Mouse (Mus musculus): ENCODE measurements around the gene Kmt5c.
"Not testable (repeated sequence)": the region's sequence is repeated elsewhere in the genome, so short reads cannot be mapped to it uniquely, and the experiment has no call there.

The Kmt5c gene

DNA sequence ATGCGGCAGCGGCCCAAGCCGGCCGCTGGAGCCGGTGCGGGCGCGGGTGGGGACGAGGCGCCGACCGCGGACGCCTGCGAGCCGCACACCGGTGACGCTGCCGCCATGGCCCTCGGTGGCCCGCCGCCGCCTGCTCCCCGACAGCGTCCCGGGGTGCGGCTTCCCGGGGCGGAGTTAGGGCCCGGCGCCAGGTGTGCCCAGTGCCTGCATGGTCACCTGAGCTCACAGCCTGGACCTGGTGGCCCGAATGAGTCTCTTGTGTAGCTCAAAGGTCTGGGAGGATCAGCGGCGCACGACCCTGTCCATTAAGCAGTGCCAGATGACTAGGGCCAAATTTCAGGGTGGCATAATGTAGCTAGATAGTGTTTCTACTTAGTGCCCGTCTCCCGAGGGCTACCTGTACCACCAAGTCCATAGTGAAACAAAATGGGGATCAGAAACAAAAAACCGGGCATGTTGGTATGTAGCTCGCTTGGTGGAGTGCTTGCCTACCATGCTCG, 49.6 kb downstream of the Kmt5c start, which contains the start of gene Tmem238:
Tmem238 (minus strand) TSS at position 221 of the 500 bp plus-strand sequence.
- DNase-seq (ENCODE audit: low spot score) = no peak

GRCm38 (mm10) chr7:4792278-4793212, 52.6 kb downstream of the Kmt5c start, which contains the start of gene Rpl28:
Rpl28 (plus strand) TSS chr7:4792874.
- DNase-seq (ENCODE audit: low spot score) = peak; percentile 94

DNA sequence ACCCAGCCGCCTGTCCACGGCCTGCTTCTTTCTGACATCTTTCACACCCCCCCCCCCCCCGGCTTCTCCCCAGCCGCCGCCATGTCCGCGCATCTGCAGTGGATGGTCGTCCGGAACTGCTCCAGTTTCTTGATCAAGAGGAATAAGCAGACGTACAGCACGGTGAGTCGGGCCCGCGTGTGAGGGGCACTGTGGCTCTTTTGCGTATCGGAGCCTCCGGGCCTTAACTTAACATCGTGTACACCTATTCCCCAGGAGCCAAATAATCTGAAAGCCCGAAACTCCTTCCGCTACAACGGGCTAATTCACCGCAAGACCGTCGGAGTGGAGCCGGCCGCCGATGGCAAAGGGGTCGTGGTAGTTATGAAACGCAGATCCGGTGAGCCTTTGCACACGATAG, 53.3 kb downstream of the Kmt5c start:
- not testable (repeated sequence) for DNase-seq (ENCODE audit: low spot score)

DNA sequence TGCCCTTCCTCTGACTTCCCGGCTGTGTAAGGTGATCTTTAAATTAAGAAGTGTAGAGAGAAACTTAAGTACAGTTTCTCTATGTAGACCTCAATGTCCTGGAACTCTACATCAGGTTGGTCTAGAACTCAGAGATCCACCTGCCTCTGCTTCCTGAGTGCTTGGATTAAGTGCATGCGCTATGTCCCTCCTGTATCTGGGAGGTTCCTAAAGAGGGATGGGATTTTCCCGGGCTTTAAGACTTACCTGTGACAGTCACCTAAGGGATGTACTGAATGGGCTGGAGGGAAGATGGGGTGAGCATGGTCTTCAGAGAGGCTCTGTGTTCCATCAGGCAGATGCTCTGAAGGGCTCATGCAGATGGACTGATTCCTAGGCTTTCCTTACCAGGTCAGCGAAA, 53.8 kb downstream of the Kmt5c start:
- DNase-seq (ENCODE audit: low spot score) = no peak

- DNase-seq (ENCODE audit: low spot score) = no peak
Measured at GRCm38 (mm10) chr7:4794631-4795168, 54.8 kb downstream of the Kmt5c start.

- DNase-seq (ENCODE audit: low spot score) = peak; percentile 52
Measured at GRCm38 (mm10) chr7:4795767-4796433, 56.0 kb downstream of the Kmt5c start.

Measured in testis, postnatal 10 days (tissue).